Mouse (Mus musculus) kidney, postnatal 0 days (tissue): ENCODE data around the gene Tppp. TPM values are rescaled to one million over a fixed set of nuclear protein-coding genes. Genes with fewer than 3 reads are reported as not detected.

Experiments
- ATAC-seq: fragments of 200-750 bp; cut with Nextera tagmentation; replicated peaks from 2 replicates; pipeline ENCODE4 v1.8.0; 2017; ENCODE audit warnings: low read depth, moderate number of reproducible peaks, moderate TSS enrichment, moderate library complexity; ENCODE audit not compliant: low FRiP score
- DNase-seq: peaks from one replicate; pipeline ENCODE4 v3.0.0-alpha.2; 2016; ENCODE audit warnings: low spot score
- H3K27ac ChIP-seq: fragments of 300-500 bp; sonication (generic); 2 replicates; pipeline ENCODE4 v1.5.1; 2014; ENCODE audit warnings: mild to moderate bottlenecking
- H3K27me3 ChIP-seq: fragments of 300-500 bp; sonication (generic); 2 replicates; pipeline ENCODE4 v1.6.1; 2014; ENCODE audit warnings: low read length, mixed read lengths; ENCODE audit not compliant: insufficient read depth
- H3K36me3 ChIP-seq: fragments of 300-500 bp; sonication (generic); 2 replicates; pipeline ENCODE4 v1.6.1; 2014; ENCODE audit warnings: low read length, mixed read lengths; ENCODE audit not compliant: insufficient read depth
- H3K4me1 ChIP-seq: fragments of 300-500 bp; sonication (generic); replicated peaks from 2 replicates; pipeline ENCODE4 v1.6.1; 2014; ENCODE audit warnings: antibody characterized with exemption, low read length, mixed read lengths; ENCODE audit not compliant: insufficient read depth
- H3K4me2 ChIP-seq: fragments of 300-500 bp; sonication (generic); 2 replicates; pipeline ENCODE4 v1.6.1; 2014; ENCODE audit warnings: mild to moderate bottlenecking, low read length, moderate library complexity, mixed read lengths
- H3K4me3 ChIP-seq: fragments of 300-500 bp; sonication (generic); replicated peaks from 2 replicates; pipeline ENCODE4 v1.5.1; 2014; ENCODE audit warnings: low read depth, low read length
- H3K9ac ChIP-seq: fragments of 300-500 bp; sonication (generic); 2 replicates; pipeline ENCODE4 v1.6.1; 2014; ENCODE audit warnings: low read depth, low read length
- H3K9me3 ChIP-seq: fragments of 300-500 bp; sonication (generic); replicated peaks from 2 replicates; pipeline ENCODE4 v1.6.1; 2016; ENCODE audit warnings: low read length, inconsistent platforms, mixed read lengths
- CTCF ChIP-seq: IDR thresholded peaks from 2 replicates; pipeline ENCODE4 v1.5.1; 2016; ENCODE audit warnings: antibody characterized with exemption, low read depth, mild to moderate bottlenecking, moderate library complexity
- WGBS: fragments of 180-500 bp; shearing (Covaris S2); extraction: QIAGEN DNeasy Blood & Tissue Kit; methylation state at CpG from one replicate; pipeline ENCODE4 v1.1.7; 2014; 5-methylcytosine and 5-hydroxymethylcytosine counted together
- polyA plus RNA-seq: library from polyadenylated mRNA; unstranded; fragments of >200 nt; fragmentation: Nextera tagmentation; extraction: Ambion mirVana; gene quantifications from 2 replicates; pipeline ENCODE4 v1.2.1, GENCODE M21; 2015

Gene Tppp
- polyA plus RNA-seq, 1 experiment from 2014 or later, result 0.42 TPM

DNA sequence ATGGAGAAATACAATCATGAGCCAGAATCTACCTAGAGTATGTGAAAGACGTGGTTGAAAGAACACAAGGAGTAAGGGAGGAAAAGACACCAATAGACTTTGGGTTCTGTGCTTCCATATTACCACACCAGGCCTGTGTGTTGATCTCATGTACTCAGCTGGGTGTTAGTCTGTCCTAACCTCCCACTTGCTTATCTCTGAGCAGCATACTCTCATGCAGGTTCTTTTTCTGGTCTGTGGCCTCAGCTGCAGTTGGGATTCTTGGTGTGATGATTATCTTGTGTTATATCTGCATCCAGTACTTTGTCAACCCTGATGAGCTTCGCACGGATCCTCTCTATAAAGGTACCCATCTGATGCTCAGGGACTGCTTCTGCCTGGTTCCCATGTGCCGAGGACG lies 32.3 kb upstream of the Tppp start:
- ATAC-seq (no peak), DNase-seq (no peak)
- Histone ChIP-seq H3K27ac (no peak overlapping the region), H3K9me3 (no peaks in the 10 kb centered on the region), H3K4me3 (no peak overlapping the region), H3K27me3 (no peaks in the 10 kb centered on the region), H3K4me1 (no peaks in the 10 kb centered on the region), H3K4me2 (no peak overlapping the region), H3K36me3 (no peaks in the 10 kb centered on the region), H3K9ac (no peak overlapping the region)
- no peak for TF ChIP-seq CTCF
- whole genome bisulfite sequencing, result 90% methylated on average over 5 of the region's 5 CpGs

- Histone ChIP-seq H3K9ac (no peak overlapping the region), H3K4me2 (no peak overlapping the region), H3K36me3 (no peaks in the 10 kb centered on the region), H3K27ac (no peak overlapping the region), H3K4me1 (no peaks in the 10 kb centered on the region), H3K27me3 (no peaks in the 10 kb centered on the region), H3K4me3 (no peak overlapping the region), H3K9me3 (no peaks in the 10 kb centered on the region)
- DNase-seq, result no peak
- WGBS, result 78% methylated on average over 5 of the region's 5 CpGs
- 0 out of 2 replicates have a peak, but pooled peaks have one; percentile 13 for TF ChIP-seq CTCF
- ATAC-seq, result no peak
Observed at GRCm38 (mm10) chr13:73990325-73990724, 18.9 kb upstream of the Tppp start.

GRCm38 (mm10) chr13:73990761-73991160 lies 18.4 kb upstream of the Tppp start:
- WGBS, result 70% methylated on average over 2 of the region's 2 CpGs
- no peak for TF ChIP-seq CTCF
- no peak overlapping the region for H3K27ac ChIP-seq
- H3K4me3 ChIP-seq, result no peak overlapping the region
- H3K36me3 ChIP-seq, result no peaks in the 10 kb centered on the region
- no peak overlapping the region for H3K9ac ChIP-seq
- H3K27me3 ChIP-seq, result no peaks in the 10 kb centered on the region
- ATAC-seq, result no peak
- no peaks in the 10 kb centered on the region for H3K9me3 ChIP-seq
- DNase-seq, result no peak
- no peaks in the 10 kb centered on the region for H3K4me1 ChIP-seq
- no peak overlapping the region for H3K4me2 ChIP-seq

GRCm38 (mm10) chr13:73991267-73991666 lies 17.9 kb upstream of the Tppp start:
- H3K9ac ChIP-seq, result no peak overlapping the region
- WGBS, result 83% methylated on average over 5 of the region's 5 CpGs
- H3K4me3 ChIP-seq, result no peak overlapping the region
- no peaks in the 10 kb centered on the region for H3K27me3 ChIP-seq
- H3K36me3 ChIP-seq, result no peaks in the 10 kb centered on the region
- no peak for DNase-seq
- no peaks in the 10 kb centered on the region for H3K4me1 ChIP-seq
- H3K4me2 ChIP-seq, result no peak overlapping the region
- H3K9me3 ChIP-seq, result no peaks in the 10 kb centered on the region
- ATAC-seq, result no peak
- no peak overlapping the region for H3K27ac ChIP-seq
- TF ChIP-seq CTCF, result no peak

GRCm38 (mm10) chr13:73996456-73996855 lies 12.8 kb upstream of the Tppp start:
- no peaks in the 10 kb centered on the region for H3K27me3 ChIP-seq
- no peak overlapping the region for H3K4me2 ChIP-seq
- H3K27ac ChIP-seq, result no peak overlapping the region
- no peak overlapping the region for H3K4me3 ChIP-seq
- no peak overlapping the region for H3K9ac ChIP-seq
- no peaks in the 10 kb centered on the region for H3K4me1 ChIP-seq
- H3K9me3 ChIP-seq, result no peaks in the 10 kb centered on the region
- DNase-seq, result no peak
- TF ChIP-seq CTCF, result no peak
- 77% methylated on average over 4 of the region's 4 CpGs for WGBS
- H3K36me3 ChIP-seq, result no peaks in the 10 kb centered on the region
- ATAC-seq, result no peak

GRCm38 (mm10) chr13:74000519-74000918 lies 8.7 kb upstream of the Tppp start:
- no peak for DNase-seq
- no peak overlapping the region for H3K9ac ChIP-seq
- H3K27ac ChIP-seq, result no peak overlapping the region
- H3K36me3 ChIP-seq, result no peaks in the 10 kb centered on the region
- no peaks in the 10 kb centered on the region for H3K27me3 ChIP-seq
- no peaks in the 10 kb centered on the region for H3K9me3 ChIP-seq
- H3K4me3 ChIP-seq, result no peak overlapping the region
- no peak overlapping the region for H3K4me2 ChIP-seq
- no peak for TF ChIP-seq CTCF
- ATAC-seq, result no peak
- H3K4me1 ChIP-seq, result no peaks in the 10 kb centered on the region

DNA sequence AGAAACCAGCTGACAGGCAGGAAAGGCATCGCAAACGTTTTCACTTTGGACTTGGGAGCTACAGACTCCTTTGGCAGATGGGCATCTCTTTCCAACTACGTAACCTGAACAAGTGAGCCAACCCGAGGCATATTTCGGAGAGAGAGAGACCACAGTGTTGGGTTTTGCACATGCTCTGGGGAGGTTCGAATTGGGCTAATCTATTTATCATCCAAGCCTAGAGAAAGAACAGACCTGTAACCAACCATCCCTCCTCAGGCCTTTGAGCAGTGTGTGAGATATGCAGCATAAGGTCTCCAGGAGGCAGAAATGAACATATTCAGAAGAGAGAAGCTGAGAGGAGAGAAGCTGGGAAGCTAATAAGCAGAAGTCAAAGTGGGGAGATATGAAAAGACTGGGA lies 8.2 kb upstream of the Tppp start:
- H3K36me3 ChIP-seq, result no peaks in the 10 kb centered on the region
- H3K4me2 ChIP-seq, result no peak overlapping the region
- H3K9me3 ChIP-seq, result no peaks in the 10 kb centered on the region
- H3K9ac ChIP-seq, result no peak overlapping the region
- H3K4me1 ChIP-seq, result no peaks in the 10 kb centered on the region
- no peak for TF ChIP-seq CTCF
- ATAC-seq, result no peak
- WGBS, result 75% methylated on average over 6 of the region's 6 CpGs
- H3K27ac ChIP-seq, result no peak overlapping the region
- DNase-seq, result no peak
- no peaks in the 10 kb centered on the region for H3K27me3 ChIP-seq
- H3K4me3 ChIP-seq, result no peak overlapping the region
